Mouse (Mus musculus): ENCODE measurements around the gene Vmn1r188. TPM values are rescaled to one million over a fixed set of nuclear protein-coding genes. Genes with fewer than 3 reads are reported as not detected.
"Not testable (repeated sequence)": the region's sequence is repeated elsewhere in the genome, so short reads cannot be mapped to it uniquely, and the experiment has no call there.

Vmn1r188 gene
- polyA plus RNA-seq, 1 experiment from 2014 or later = not detected

DNA sequence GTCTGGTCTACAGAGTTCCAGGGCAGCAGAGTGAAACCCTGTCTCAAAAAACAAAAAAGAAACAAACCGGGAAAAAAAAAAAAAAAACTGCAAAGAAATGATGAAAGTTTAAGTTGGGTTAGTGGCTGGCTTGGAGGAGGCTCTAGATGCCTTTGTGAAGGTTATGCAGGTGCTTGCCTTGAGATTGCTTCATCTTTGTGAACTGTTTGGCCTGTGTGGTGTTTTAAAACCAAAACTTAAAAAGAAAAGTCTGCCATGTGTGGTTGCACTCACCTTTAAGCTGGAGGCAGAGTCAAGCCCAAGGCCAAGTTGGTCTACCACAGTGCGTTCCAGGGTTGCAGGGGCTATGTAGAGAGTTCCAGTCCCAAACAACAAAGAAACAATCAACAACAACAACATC is 35.2 kb upstream of the Vmn1r188 start:
- no peaks in the 10 kb centered on the region for H3K36me3 ChIP-seq (ENCODE audit: control insufficient read depth, insufficient read depth, low read length)

DNA sequence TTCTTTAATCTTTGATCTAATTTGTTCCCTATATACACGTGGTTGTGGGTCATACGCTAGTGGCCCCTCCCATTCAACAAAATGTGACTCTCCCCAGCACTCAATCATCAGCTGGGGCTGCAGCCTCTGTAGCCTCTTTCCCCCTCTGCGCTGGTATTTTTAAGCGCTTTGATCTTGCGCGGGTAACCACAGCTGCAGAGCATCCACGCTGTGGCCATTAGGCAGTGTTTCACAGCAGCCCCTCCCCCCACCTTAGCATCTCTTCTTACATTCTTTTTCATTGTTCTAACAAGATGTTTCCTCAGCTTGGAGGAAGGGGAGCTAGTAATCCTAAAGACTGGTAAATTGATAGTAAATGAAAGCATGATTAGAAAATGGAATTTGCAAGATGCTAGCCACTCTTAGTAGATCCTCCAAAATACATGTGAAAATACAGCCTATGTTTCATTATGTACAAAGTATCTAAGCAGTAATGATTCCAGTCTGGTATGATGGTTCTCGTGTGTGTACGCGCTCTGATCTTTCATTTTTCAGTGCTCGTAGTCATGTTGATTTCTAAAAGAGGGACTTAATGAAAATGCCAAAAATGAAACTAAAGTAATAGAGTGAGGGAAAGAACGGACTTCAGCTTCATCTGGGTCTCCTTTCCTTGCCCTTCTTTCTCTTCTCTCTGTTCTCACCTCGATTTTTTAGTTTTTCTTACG is 34.4 kb upstream of the Vmn1r188 start:
- Histone ChIP-seq H3K36me3 (ENCODE audit: control insufficient read depth, insufficient read depth, low read length) (no peaks in the 10 kb centered on the region), H3K27me3 (ENCODE audit: control insufficient read depth, insufficient read depth, low read depth, low read length) (no peaks in the 10 kb centered on the region), H3K9ac (ENCODE audit: low read length) (peak overlapping the region; percentile 53), H3K27ac (ENCODE audit: low read length) (peak overlapping the region; percentile 58), H3K4me1 (replicated peaks; ENCODE audit: control insufficient read depth, insufficient read depth, low read length) (peaks cover 3% of the 10 kb centered on the region; the same call in 1 of the 2 replicates), H3K4me2 (ENCODE audit: low read depth, low read length) (peak overlapping the region; percentile 76), H3K9me3 (ENCODE audit: control insufficient read depth, low read length) (no peaks in the 10 kb centered on the region), H3K4me3 (ENCODE audit: low read length) (peak overlapping the region; percentile 65)
- WGBS = 1% methylated on average over 14 of the region's 14 CpGs
- ATAC-seq (ENCODE audit: low read depth) = peak; percentile 36

More for the DNA sequence above, 35.2 kb upstream of the Vmn1r188 start:
- no peak for ATAC-seq (ENCODE audit: low read depth)
- Histone ChIP-seq H3K4me3 (ENCODE audit: low read length) (no peak overlapping the region), H3K27me3 (ENCODE audit: control insufficient read depth, insufficient read depth, low read depth, low read length) (no peaks in the 10 kb centered on the region), H3K9me3 (ENCODE audit: control insufficient read depth, low read length) (no peaks in the 10 kb centered on the region), H3K27ac (ENCODE audit: low read length) (no peak overlapping the region), H3K9ac (ENCODE audit: low read length) (no peak overlapping the region), H3K4me1 (replicated peaks; ENCODE audit: control insufficient read depth, insufficient read depth, low read length) (peaks cover 8% of the 10 kb centered on the region; the same call in 1 of the 2 replicates), H3K4me2 (ENCODE audit: low read depth, low read length) (no peak overlapping the region)
- WGBS = 71% methylated on average over 2 of the region's 2 CpGs

DNA sequence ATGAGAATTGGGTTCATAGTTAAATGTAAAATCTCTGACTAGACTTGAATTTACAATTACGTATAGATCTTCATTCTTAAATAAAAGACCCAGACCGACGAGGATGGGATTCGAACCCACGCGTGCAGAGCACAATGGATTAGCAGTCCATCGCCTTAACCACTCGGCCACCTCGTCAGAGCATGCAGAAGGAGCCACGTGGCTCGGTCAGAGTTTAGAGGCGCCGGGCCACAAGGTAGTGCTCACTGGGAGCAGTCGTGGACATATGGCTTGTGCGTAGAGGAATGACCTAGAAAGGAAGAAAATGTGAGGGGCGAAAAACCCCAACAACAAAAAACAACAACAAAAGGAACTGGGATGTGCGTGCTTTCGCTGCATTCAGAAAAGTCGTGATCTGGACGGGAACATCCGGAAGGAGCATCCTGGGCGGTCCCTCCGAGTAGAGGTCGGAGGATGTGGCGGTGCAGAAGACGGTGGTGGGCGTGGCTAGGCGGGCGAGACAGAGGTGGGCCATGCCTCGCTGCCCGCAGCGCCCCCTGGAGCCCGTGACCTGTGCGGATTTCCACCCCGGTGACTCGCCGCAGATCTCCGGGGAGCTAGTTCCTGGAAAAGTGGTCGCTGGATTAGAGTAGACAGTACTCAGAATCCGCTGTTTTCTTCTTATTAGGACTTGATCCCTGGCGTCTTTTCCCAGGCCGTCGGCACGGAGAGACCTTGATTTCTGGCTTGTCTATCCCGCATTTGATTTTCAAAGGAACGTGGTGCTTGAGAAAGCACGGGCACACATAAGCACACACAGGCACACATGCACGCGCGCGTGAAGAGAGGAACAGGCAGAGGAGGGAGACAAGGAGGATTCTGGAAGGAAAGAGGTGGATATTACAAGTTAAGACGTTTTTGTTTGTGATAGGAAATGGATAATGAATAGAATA is 33.4 kb upstream of the Vmn1r188 start:
- peak overlapping the region; percentile 65 for H3K4me3 ChIP-seq (ENCODE audit: low read length)
- no peaks in the 10 kb centered on the region for H3K27me3 ChIP-seq (ENCODE audit: control insufficient read depth, insufficient read depth, low read depth, low read length)
- peak overlapping the region; percentile 73 for H3K9ac ChIP-seq (ENCODE audit: low read length)
- peak overlapping the region; percentile 76 for H3K4me2 ChIP-seq (ENCODE audit: low read depth, low read length)
- H3K36me3 ChIP-seq (ENCODE audit: control insufficient read depth, insufficient read depth, low read length) = no peaks in the 10 kb centered on the region
- WGBS = under 1% methylated on average over 52 of the region's 52 CpGs
- peaks cover 3% of the 10 kb centered on the region; the same call in 1 of the 2 replicates for H3K4me1 ChIP-seq (replicated peaks; ENCODE audit: control insufficient read depth, insufficient read depth, low read length)
- ATAC-seq (ENCODE audit: low read depth) = peak; percentile 97
- H3K9me3 ChIP-seq (ENCODE audit: control insufficient read depth, low read length) = no peaks in the 10 kb centered on the region
- H3K27ac ChIP-seq (ENCODE audit: low read length) = peak overlapping the region; percentile 87

DNA sequence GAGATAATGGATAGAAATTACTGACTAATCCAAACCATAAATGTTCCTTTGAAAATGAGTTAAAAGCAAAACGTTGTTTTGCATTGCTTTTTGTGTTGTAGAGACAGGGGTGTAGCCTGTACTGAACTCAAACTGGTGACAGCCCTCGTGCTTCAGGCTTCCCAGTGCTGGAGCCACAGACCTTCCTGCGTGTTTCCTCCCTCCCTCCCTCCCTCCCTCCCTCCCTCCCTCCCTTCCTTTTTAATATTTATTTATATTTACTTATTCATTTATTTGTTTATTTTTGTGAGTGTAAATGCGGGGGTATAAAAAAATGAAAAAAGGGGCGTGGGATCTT is 32.7 kb upstream of the Vmn1r188 start:
- ATAC-seq (ENCODE audit: low read depth) = no peak
- no peak overlapping the region; the same call in 1 of the 2 replicates for H3K27ac ChIP-seq (ENCODE audit: low read length)
- H3K4me3 ChIP-seq (ENCODE audit: low read length) = peak overlapping the region; percentile 65
- peak overlapping the region; percentile 73; the same call in 1 of the 2 replicates for H3K9ac ChIP-seq (ENCODE audit: low read length)
- WGBS = 7% methylated on average over 5 of the region's 5 CpGs
- H3K36me3 ChIP-seq (ENCODE audit: control insufficient read depth, insufficient read depth, low read length) = no peaks in the 10 kb centered on the region
- no peaks in the 10 kb centered on the region for H3K9me3 ChIP-seq (ENCODE audit: control insufficient read depth, low read length)
- no peaks in the 10 kb centered on the region for H3K27me3 ChIP-seq (ENCODE audit: control insufficient read depth, insufficient read depth, low read depth, low read length)
- peaks cover 3% of the 10 kb centered on the region; the same call in 1 of the 2 replicates for H3K4me1 ChIP-seq (replicated peaks; ENCODE audit: control insufficient read depth, insufficient read depth, low read length)
- peak overlapping the region; percentile 76 for H3K4me2 ChIP-seq (ENCODE audit: low read depth, low read length)

DNA sequence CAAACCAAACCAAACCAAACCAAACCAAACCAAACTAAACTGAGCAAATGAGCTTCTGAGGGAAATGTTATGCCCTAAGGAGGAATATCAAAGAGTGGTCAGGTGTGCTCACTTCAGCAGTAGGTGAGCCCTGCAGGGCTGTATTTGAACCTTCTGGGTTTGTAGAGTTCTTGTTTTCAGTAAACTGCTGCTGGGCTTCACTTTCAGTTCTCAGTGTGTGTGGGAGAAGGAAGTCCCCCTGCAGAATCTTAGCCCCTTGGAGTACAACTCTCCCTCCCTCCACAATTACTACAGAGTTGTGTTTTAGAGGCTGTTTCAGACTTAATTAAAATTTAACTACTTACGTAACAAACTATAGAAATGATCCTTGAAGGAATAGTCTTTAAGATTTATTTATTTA is 30.5 kb upstream of the Vmn1r188 start:
- Histone ChIP-seq H3K36me3 (ENCODE audit: control insufficient read depth, insufficient read depth, low read length) (no peaks in the 10 kb centered on the region), H3K27me3 (ENCODE audit: control insufficient read depth, insufficient read depth, low read depth, low read length) (no peaks in the 10 kb centered on the region), H3K4me1 (replicated peaks; ENCODE audit: control insufficient read depth, insufficient read depth, low read length) (peaks cover 3% of the 10 kb centered on the region; the same call in 1 of the 2 replicates), H3K9me3 (ENCODE audit: control insufficient read depth, low read length) (no peaks in the 10 kb centered on the region), H3K27ac (ENCODE audit: low read length) (no peak overlapping the region), H3K4me3 (ENCODE audit: low read length) (no peak overlapping the region), H3K4me2 (ENCODE audit: low read depth, low read length) (no peak overlapping the region), H3K9ac (ENCODE audit: low read length) (no peak overlapping the region)
- ATAC-seq (ENCODE audit: low read depth) = no peak
- WGBS = 98% methylated on average over 1 of the region's 1 CpGs

DNA sequence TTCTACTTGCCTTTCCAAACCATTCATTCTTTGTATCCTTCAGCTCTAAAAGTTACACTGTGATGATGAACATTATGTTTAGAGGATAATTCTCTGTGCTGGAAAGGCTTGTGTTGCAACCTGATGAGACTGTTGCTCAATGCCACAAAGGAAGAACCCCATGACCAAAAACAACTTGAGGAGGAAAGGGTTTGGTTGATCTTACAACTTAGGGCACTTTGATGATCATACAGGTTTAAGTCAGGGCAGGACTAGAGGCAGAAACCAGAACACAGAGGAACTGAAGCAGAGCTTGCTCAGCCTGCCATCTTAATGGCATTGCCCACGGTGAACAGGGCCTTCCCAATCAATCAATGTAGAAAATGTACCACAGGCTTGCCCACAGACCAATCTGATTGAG is 22.8 kb upstream of the Vmn1r188 start:
- H3K4me2 ChIP-seq (ENCODE audit: low read depth, low read length) = no peak overlapping the region
- H3K4me1 ChIP-seq (replicated peaks; ENCODE audit: control insufficient read depth, insufficient read depth, low read length) = no peaks in the 10 kb centered on the region
- no peak overlapping the region for H3K4me3 ChIP-seq (ENCODE audit: low read length)
- no peaks in the 10 kb centered on the region for H3K9me3 ChIP-seq (ENCODE audit: control insufficient read depth, low read length)
- no peak overlapping the region for H3K27ac ChIP-seq (ENCODE audit: low read length)
- H3K27me3 ChIP-seq (ENCODE audit: control insufficient read depth, insufficient read depth, low read depth, low read length) = no peaks in the 10 kb centered on the region
- no peaks in the 10 kb centered on the region for H3K36me3 ChIP-seq (ENCODE audit: control insufficient read depth, insufficient read depth, low read length)
- no peak overlapping the region for H3K9ac ChIP-seq (ENCODE audit: low read length)
- 71% methylated on average over 1 of the region's 1 CpGs for WGBS
- ATAC-seq (ENCODE audit: low read depth) = no peak

DNA sequence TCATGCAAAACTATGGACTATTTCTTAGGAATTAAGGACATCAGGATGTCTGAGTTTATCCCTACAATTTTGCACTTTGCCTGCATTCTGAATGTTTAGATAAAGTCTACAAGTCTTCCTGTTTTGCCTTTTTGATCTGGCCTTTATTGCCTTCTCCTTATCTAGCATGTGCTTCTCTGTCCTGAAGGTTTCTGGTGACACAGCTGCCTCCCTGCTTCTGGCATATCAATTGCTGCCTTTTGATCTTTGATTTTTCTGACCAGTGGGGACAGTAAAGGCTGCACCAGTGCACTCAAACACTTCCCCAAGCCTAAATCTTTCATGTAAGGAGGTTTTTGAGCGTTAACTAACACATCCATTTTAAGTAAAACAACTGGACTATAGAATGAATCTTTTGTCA is 20.8 kb upstream of the Vmn1r188 start:
- no peak overlapping the region for H3K4me2 ChIP-seq (ENCODE audit: low read depth, low read length)
- no peaks in the 10 kb centered on the region for H3K4me1 ChIP-seq (replicated peaks; ENCODE audit: control insufficient read depth, insufficient read depth, low read length)
- WGBS = 30% methylated on average over 1 of the region's 1 CpGs
- no peaks in the 10 kb centered on the region for H3K27me3 ChIP-seq (ENCODE audit: control insufficient read depth, insufficient read depth, low read depth, low read length)
- no peak overlapping the region for H3K27ac ChIP-seq (ENCODE audit: low read length)
- H3K36me3 ChIP-seq (ENCODE audit: control insufficient read depth, insufficient read depth, low read length) = no peaks in the 10 kb centered on the region
- ATAC-seq (ENCODE audit: low read depth) = no peak
- no peak overlapping the region for H3K4me3 ChIP-seq (ENCODE audit: low read length)
- no peaks in the 10 kb centered on the region for H3K9me3 ChIP-seq (ENCODE audit: control insufficient read depth, low read length)
- H3K9ac ChIP-seq (ENCODE audit: low read length) = no peak overlapping the region

DNA sequence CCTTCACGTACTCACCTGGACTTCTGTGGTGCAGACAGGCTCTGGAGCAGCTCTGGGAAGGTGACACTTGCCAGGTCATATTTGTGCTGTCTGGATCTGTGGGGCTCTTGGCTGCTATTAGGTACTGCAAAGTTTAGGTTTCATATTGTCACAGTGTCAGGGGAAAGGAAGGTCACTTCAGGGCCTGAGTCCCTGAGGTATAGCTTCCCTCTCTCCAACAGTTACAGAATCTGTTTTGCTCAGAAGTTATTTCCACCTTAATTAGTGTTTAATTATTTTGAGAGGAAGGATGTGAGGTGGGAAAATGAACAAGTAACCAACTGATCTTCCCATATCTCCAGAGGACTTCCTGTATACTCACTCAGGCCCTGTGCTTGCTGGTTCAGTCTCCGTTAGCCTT is 21.5 kb downstream of the Vmn1r188 start, which contains the start of gene Vmn1r189:
Gene Vmn1r189 (minus strand): TSS at position 101 of the 400 bp plus-strand sequence.
- H3K27me3 ChIP-seq (ENCODE audit: control insufficient read depth, insufficient read depth, low read depth, low read length); H3K36me3 ChIP-seq (ENCODE audit: control insufficient read depth, insufficient read depth, low read length); H3K9me3 ChIP-seq (ENCODE audit: control insufficient read depth, low read length); ATAC-seq (ENCODE audit: low read depth); H3K9ac ChIP-seq (ENCODE audit: low read length); H3K4me1 ChIP-seq (replicated peaks; ENCODE audit: control insufficient read depth, insufficient read depth, low read length); H3K4me2 ChIP-seq (ENCODE audit: low read depth, low read length); H3K27ac ChIP-seq (ENCODE audit: low read length); H3K4me3 ChIP-seq (ENCODE audit: low read length): not testable (repeated sequence)
- 100% methylated on average over 2 of the region's 2 CpGs for WGBS

Data from lung, embryonic 16.5 days (tissue).